Mouse (Mus musculus): ENCODE measurements around the gene Atf5.

DNA sequence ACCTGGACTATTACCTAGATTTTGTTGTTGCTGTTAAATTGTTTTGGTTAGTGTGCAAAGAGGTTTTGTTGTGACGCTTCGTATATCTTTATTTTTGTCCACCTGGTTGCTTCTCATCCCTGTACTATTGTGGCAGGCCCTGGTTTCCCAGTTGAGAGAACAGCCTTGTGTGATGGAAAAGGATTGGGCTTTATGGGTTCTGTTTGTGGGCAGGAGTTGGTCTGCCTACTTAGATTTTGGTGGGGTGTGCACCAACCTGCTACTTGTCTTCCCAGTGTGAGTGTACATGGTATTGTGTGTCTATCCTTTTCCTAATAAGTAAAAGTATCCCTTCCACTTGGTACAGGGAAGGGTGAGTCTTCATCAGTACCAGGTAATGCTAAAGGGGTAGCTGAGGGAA, 2.9 kb upstream of the Atf5 start:
- TF ChIP-seq ZNF384 (IDR thresholded peaks at IDR 0.05; ENCODE audit: low read depth, low read length) = no peak
- no peak for TF ChIP-seq HCFC1 (IDR thresholded peaks at IDR 0.05; ENCODE audit: borderline replicate concordance, insufficient read depth, low read length)
- TF ChIP-seq ZC3H11A (IDR thresholded peaks at IDR 0.05; ENCODE audit: borderline replicate concordance, low read depth, low read length) = no peak
- no peak for TF ChIP-seq MAFK (IDR thresholded peaks at IDR 0.05; ENCODE audit: insufficient read depth, low read depth, low read length)
- no peak for TF ChIP-seq CHD2 (IDR thresholded peaks at IDR 0.05; ENCODE audit: low read depth, low read length)

Measured in ES-E14 (cell line).